Mouse (Mus musculus): ENCODE results near the gene Ern1.
"Not testable (repeated sequence)": the region's sequence is repeated elsewhere in the genome, so short reads cannot be mapped to it uniquely, and the experiment has no call there.

Gene Ern1

DNA sequence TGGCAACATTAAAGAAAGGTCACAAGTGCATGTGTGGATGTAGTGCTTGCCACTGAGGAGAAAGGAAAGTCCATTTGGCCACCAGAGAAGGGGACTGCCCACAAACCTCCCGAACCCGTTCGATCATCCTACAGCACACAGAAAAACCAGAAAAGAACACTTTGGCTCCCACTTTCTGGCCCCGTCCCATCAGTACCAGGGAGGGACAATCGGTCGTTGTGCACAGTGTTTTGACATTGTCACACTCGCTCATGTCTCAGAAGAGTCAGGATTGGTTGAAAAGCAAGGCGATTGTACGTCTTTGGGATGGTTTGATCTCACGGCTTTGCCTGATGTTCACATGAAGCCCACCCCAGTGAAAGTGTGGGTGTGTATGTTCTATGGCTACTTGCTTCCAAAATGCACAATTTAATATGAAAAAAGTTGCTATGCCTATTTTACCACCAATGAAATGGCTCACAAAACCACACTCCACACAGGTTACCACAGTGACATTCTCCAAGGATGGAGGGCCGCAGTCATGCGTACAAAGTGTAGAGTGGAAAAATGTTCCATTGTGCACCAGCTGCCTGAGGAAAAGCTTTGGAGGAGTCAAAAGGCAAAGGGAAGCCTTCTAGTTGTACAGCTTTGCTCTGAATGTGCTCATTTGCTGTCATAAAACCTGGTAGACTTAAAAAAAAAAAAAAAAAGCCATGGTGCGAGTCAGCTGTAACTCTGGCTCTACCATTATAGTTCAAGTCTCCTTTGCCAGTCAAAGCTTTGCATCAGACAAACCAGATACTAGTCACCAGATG lies 15.2 kb upstream of the Ern1 start:
- DNase-seq (ENCODE audit: low read depth, low spot score), result peak; percentile 67

DNA sequence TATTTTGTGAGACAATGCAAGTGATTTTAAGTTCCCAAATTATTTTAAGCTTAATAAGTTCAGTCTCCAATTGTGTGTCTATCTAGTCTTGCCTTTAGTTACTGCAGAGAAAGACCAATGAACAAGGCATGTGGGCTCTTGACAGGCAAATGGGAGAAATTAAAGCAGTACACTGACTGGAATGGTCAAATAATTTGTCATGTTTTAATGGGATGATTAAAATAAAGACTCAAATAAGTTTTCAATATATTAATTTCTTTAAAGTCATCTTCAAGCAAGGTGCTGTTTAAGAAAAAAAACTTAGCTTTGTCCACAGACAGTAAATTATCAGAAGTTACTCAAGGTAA lies 14.5 kb upstream of the Ern1 start:
- DNase-seq (ENCODE audit: low read depth, low spot score), result no peak

DNA sequence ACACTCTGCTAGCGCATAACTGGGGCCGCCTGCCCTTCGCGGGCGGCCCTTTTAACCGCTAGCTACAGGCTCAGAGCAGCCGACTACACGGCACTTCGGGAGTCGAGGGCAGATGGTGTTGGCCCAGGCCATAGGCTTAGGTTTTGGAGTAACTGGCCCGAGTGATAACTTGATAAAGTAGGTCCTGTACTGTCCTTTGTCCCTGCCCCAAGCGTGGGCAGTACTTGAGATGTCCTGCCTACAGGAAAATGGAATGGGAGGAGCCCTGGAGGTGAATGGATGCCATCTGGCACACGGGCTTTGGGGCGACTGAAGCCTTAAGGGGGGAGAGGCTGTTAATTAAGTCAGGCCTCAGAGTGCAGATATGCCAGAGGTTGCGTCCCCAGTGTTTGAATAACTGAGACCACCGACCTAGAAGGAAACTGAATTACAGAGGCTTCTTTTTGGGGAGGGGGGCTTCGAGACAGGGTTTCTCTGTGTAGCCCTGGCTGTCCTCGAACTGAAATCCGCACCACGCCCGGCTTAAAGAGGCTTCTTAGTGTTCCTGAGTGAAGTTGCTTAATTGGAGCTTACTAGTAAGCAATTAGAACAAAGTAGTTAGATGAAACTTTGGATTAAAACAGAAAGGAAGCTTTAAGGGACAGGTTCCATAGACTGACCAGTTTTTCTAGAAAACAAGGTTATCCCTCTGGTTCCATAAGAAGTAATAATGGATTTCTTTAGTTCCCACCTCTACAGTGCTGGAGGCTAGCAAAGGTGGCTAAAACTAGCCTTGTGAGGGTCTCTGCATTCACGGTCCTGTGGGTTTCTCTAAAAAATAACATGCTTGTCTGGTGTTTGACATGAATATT lies 13.9 kb upstream of the Ern1 start:
- peak; percentile 82 for DNase-seq (ENCODE audit: low read depth, low spot score)

- DNase-seq (ENCODE audit: low read depth, low spot score), result peak; percentile 100
Measured at GRCm38 (mm10) chr11:106500393-106501307, 13.0 kb upstream of the Ern1 start.

- DNase-seq (ENCODE audit: low read depth, low spot score), result peak; percentile 52
Measured at GRCm38 (mm10) chr11:106498739-106499379, 11.2 kb upstream of the Ern1 start.

DNA sequence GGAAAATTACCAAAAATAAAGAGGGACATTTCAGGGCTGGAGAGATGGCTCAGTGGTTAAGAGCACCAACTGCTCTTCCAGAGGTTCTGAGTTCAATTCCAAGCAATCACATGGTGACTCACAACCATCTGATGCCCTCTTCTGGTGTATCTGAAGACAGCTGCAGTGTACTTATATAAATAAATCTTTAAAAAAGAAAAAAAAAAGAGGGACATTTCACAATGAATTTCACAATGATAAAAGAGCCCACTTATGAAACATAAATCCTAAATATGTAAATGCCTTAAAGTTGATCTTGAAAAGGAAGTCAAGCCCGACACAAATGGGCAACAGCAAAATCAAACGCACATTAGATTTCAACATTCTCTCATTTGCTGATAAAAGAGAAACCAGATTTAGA lies 10.3 kb upstream of the Ern1 start:
- no peak for DNase-seq (ENCODE audit: low read depth, low spot score)

- DNase-seq (ENCODE audit: low read depth, low spot score), result not testable (repeated sequence)
Measured at GRCm38 (mm10) chr11:106497009-106497408, 9.4 kb upstream of the Ern1 start.

DNA sequence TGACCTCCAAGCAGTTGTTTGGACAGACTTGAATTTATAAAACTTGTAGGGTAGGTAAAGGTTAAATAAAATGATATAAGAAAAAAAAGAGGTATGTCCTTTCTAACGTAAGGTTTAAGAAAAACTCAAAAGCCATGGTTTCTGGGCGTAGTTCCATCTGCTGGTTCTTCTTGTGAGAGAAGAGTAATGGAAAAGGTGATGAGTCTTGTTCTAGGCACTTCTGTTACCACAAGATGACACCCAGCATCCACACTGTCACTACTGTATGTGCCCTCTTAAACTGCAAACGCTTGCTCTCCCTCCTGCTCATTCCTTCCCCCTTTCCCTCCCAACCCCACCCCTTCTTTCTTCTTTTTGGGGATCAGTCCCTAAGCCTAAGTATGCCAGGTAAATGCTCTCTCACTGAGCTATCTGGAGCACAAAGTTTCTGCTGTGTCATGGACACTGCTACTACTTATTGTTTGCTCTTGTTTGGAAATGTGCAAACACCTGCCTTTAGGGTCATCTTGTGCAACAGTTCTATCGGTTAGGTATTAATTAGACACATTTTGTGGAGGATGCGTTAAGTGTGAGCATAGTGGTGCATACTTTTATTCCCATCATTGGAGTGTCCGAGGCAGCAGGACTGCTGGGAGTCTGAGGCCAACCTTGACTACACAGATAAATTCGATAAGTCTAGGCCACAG lies 5.5 kb upstream of the Ern1 start:
- no peak for DNase-seq (ENCODE audit: low read depth, low spot score)

DNA sequence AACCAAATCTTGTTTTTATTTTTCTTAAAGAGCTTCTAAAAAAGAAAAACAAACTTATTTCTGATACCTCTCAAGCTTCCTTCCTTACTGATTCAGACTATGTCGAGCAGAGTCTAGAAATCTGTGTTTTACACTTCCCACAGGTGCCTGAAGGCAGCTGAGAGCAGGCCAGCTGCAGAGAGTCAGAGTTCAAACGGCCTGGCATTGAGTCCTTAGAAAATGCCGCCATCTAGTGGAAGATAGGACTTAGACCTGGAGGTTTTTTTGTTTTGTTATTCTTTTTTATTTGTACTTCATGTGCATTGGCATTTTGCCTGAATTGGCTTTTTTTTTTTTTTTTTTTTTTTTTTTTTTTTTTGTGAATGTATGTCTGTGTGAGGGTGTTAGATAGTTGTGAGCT lies 3.7 kb upstream of the Ern1 start:
- DNase-seq (ENCODE audit: low read depth, low spot score), result peak; percentile 84

DNA sequence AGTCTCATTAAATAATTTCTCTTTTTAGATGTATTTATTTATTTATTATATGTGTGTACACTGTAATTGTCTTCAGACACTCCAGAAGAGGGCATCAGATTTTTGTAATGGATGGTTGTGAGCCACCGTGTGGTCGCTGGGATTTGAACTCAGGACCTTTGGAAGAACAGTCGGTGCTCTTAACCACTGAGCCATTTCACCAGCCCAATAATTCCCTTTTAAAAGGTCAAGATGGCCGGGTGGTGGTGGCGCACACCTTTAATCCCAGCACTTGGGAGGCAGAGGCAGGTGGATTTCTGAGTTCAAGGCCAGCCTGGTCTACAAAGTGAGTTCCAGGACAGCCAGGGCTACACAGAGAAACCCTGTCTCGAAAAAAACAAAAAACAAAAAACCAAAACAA lies 2.9 kb upstream of the Ern1 start:
- not testable (repeated sequence) for DNase-seq (ENCODE audit: low read depth, low spot score)

GRCm38 (mm10) chr11:106490057-106490456 lies 2.4 kb upstream of the Ern1 start:
- DNase-seq (ENCODE audit: low read depth, low spot score), result no peak

GRCm38 (mm10) chr11:106489036-106489693 lies 1.5 kb upstream of the Ern1 start:
- no peak for DNase-seq (ENCODE audit: low read depth, low spot score)

DNA sequence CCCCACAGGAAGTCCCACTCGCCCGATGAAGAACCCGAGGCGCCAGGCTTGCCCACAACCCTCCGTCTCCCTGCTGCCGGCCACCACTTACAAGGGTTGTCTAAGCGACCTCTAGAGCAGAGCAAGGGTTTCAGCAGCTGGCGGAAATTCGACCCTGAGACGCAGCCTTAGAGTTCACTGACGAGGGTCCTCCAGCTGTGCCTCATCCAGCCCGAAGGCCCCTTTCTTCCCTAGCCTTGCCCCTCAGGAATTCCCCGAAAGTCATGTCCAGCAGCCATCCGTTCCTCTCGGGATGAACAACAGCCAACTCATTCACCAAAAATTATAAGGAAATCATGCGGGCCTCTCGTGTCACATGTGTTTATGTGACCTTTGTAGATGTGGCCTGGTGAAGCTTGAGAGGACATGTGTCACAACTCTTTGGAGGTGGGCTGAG lies 492 bp upstream of the Ern1 start:
- no peak for DNase-seq (ENCODE audit: low read depth, low spot score)

DNA sequence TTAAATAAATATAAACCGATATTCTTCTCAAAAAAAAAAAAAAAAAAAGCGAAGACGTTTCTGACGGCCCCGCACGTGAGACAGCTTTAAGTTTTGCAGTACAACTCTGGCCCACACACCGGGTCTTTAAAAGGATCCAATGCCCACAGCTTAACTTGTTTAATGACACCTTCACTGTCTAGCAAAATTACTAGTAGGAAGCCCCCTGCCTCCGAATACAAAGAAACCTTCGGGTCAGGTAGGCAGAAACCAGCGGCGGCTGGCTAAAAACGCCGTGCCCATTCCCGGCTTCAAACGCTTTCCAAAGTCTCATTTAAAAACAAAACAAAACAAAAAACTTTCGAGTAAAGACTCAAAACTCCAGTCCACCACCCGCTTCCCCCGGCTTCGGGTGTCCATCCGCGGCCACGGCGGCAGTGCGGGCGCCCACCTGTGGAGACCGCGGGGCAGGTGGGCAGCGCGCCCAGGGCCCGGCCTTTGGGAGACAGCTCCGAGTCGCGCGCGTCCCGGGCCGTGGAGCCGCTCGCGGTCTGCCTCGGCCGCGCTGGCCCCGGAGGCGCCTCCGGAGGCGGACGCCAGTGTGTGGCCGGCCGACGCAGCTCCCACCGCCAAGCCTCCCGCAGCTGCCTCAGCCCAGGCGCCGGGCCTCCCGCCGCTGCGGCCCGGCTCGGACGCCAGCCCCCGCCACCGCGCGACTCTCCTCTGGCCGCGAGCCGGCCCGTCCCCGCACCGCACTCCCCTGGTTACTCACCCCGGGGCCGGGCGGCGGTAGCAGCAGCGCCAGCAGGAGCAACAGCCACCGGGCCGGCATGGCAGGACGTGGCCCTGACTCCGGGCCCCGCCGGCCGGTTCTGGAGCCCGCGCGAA lies 553 bp downstream of the Ern1 start:
- DNase-seq (ENCODE audit: low read depth, low spot score), result no peak

GRCm38 (mm10) chr11:106486042-106486865 lies 1.4 kb downstream of the Ern1 start:
- DNase-seq (ENCODE audit: low read depth, low spot score), result no peak

DNA sequence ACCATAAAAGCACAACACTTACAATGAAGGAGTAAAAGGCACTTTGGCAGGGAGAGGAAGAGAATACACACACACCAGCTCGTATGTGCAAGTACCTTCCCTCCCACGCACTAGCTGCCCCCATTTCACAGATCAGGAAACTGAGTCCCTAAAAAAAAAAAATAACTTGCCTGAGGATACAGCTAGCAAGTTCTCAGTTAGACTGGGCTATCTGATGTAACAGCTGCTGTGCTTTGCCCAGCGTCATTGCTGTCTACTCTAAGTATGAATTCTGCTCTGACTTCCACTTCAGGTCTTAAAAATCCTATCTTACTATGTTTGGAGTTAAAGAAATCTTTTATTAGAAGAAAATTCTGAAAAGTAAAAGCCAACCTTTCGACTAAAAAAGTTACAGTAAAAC lies 2.0 kb downstream of the Ern1 start:
- DNase-seq (ENCODE audit: low read depth, low spot score), result no peak

DNA sequence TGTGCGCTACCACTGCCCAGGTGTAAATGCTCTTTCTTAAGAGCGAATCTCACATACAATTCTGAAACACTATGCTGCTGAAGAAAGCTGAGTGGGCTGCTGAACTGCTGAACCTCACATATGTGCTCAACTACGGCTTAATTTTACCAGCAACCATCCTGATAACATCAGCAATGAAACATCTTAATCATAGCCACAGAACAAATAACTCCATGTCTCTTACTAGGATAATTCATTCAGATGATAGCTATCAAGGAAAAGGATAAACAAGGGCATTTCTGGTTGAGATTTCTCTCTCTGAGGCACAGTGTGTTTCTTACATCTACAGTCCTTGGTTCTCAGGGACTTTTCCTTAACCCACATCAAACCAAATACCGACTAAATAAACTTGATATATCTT lies 2.8 kb downstream of the Ern1 start:
- no peak for DNase-seq (ENCODE audit: low read depth, low spot score)

- DNase-seq (ENCODE audit: low read depth, low spot score), result no peak
Measured at GRCm38 (mm10) chr11:106482867-106483266, 4.8 kb downstream of the Ern1 start.
